In genomic region chr6:97924221-97924620, GRCm38 (mm10) we compare ENCODE assay signal across 13 mouse cellular contexts.
"Had no signal": no experiment of that assay in that cellular context is flagged by ENCODE, and none has a peak within 500 bp of the region (broad histone marks: within the 10 kb centered on the region; RNA-seq: fewer than 3 reads in every experiment).

No protein-coding gene starts in this region.

- H3K4me3 ChIP-seq: layer of hippocampus, adult 2 months; limb, embryonic 10.5 days; limb, embryonic 13.5 days; liver, embryonic 12.5 days; liver, embryonic 15.5 days had no signal

- DNase-seq: kidney, adult 9 months; kidney, postnatal 25 days; layer of hippocampus, adult 9-11 months; liver; lung, postnatal 4 days; midbrain, embryonic 14.5 days; thymus, adult 18-20 months; thymus, postnatal 36 days had no signal

- H3K4me1 ChIP-seq: liver, embryonic 12.5 days; liver, embryonic 15.5 days had no signal
